Mouse (Mus musculus) embryonic fibroblast, embryonic 13.5 days (primary cell): Measurements from ENCODE around the gene Filip1.

Source experiments
- CTCF ChIP-seq: IDR thresholded peaks from 2 replicates; pipeline ENCODE4 v1.5.1; 2011; ENCODE audit warnings: mild to moderate bottlenecking, control low read depth, low read length, moderate library complexity, borderline replicate concordance; ENCODE audit not compliant: insufficient read depth
- POLR2A ChIP-seq: IDR thresholded peaks from 2 replicates; pipeline ENCODE4 v1.6.1; 2011; ENCODE audit warnings: low read depth, mild to moderate bottlenecking, control low read depth, low read length, moderate library complexity

GRCm38 (mm10) chr9:79784934-79785793 is 227.5 kb downstream of the Filip1 start:
- TF ChIP-seq CTCF, result no peak
- no peak for TF ChIP-seq POLR2A
